Mouse (Mus musculus): ENCODE data around the gene Trpv6. TPM values are rescaled to one million over a fixed set of nuclear protein-coding genes. Genes with fewer than 3 reads are reported as not detected.
A peak's percentile ranks its signal among the peaks of the same experiment; 100 is the strongest.

Trpv6 gene
- total RNA-seq (2021) (not detected), polyA plus RNA-seq (2012; rRNA removed) (not detected in 2 replicates)
- long read RNA-seq: 0 reads

DNA sequence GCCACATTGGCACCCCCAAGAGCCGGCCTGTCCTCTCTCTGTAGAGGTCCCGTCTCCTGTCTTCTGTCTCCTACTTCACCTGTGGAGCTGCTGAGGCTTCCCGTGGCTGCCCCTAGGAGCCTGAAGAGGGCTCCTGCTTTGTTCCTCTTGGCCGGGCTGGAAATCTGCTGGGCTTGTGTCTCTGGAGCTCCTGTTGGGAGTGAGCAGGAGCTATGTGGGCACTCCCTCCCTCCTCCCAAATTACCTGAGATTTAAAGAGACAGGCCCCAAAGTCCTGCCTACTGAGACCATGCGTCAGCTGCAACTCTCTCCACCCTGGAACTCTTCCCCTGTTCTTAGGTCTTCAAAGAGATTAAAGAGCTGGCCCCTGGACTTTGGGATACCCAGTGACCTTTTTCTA is at the start of gene Trpv6:
Gene Trpv6 (minus strand): TSS at position 228 of the 400 bp plus-strand sequence.
- DNase-seq: no peak

DNA sequence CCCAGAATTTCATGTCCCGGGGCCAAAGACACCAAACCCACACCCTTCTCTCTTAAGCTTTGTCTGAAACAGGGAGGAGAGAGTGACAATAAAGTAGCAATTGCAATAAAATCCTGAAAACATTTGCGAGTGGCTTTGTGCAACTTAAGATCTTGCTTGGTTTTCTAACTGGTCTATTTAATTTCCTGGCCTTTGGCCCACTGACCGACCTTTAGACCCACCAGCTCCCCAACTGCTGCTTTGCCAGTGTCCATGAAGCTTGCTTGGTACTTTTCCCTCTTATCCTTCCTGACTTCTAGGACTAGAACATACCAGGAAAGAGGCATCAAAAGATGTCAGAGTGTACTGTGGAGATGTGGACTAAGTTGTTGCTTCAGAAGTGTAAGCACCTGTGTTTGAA is 49.4 kb upstream of the Trpv6 start:
- DNase-seq: no peak

DNA sequence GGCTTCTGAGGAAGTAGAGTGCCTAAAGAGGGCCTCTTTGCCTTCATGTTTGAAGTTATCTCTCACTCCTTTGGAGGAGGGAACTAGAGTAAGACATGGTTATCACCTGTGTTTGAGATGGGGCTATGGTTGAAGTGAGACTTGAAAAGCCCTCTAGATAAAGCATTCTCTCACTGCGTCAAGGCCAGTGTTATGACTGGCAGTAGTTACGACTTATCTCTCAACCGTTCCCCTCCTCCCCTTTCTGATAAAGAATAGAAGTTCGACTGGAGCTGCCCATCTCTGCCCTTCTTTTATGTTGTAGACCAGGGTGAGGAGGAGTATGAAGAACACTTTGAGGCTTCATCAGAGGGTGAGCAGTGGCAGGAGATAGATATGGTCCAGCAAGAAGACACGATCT is 48.7 kb upstream of the Trpv6 start:
- no peak for DNase-seq

DNA sequence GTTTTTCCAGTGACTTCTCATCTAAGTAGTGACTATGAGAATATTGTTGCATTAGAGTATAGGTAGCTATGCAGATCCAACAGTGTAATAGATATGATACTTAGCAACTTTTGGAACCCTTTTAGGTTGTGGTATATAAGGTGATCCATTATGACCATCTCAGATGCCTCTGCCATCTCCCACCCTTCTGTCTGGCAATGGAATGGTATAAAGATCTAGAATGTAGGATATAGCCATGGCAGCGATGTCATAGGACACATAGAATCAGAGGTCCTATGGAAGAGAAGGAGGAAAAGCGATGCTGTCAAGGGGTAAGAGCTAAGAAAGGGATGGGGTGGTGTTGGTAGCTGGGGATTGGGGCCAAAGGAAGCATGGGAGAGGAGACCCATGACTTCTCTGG is 47.9 kb upstream of the Trpv6 start, which contains the start of gene Llcfc1:
Gene Llcfc1 (plus strand): TSS at position 301 of the 400 bp plus-strand sequence.
- no peak for DNase-seq

DNA sequence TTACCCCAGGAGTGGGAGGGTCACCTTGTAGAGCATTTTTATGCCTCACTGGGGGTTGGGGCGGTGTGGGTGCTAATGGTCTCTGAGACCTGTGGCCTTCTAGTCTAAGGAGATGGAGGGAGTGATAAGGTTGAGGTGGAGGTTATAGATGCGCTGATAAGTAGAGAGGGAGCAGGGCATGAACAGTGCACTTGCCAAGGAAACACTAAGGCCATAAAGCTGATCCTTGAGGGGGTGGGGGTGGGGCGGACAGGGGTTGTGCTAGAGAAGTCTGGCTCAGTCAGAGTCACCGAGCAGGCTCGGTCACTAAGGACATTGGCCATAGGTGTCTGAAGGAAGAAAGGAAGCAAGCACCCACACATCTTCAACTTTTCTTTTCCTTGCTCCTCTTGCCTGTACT is 45.5 kb upstream of the Trpv6 start:
- DNase-seq: no peak

DNA sequence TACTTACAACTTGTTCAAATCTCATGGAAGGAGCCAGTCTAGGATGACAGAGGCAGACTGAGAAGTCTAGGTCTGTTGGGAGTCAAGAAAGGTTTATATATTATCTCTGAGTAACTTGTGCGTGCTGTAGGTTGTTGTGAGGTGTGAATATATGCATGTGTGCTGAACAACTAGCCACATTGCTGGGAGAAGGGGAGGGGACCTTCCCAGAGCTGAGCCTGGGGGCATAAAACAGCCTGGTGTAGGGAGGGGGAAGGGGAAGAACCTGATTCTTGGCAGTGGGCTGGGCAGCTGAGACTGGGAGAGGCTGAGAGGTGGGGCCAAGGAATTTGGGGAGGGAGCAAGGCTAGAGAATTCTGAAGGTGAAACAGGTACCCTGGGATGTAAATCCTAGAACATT is 44.5 kb upstream of the Trpv6 start, which contains the start of gene Trpv5:
Gene Trpv5 (minus strand): TSS at position 101 of the 400 bp plus-strand sequence.
- no peak for DNase-seq

DNA sequence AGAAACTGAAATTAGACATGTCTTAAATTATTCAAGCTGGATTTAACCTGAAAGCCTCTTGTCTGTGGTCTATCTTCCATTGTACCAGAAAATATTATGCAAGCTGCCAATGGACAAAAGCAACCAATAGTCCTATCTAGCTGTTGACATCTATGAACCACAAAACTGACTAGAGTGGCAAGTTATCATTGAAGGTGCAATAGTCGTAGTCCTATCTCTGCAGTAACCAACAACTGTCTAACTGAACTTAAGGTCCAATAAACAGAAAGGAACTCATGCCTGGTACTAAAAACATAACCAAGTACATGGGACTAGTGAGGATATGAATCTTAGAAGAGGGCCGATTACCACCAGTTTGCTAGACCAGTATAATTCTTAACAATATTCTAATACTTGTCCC is 40.3 kb upstream of the Trpv6 start:
- no peak for DNase-seq

DNA sequence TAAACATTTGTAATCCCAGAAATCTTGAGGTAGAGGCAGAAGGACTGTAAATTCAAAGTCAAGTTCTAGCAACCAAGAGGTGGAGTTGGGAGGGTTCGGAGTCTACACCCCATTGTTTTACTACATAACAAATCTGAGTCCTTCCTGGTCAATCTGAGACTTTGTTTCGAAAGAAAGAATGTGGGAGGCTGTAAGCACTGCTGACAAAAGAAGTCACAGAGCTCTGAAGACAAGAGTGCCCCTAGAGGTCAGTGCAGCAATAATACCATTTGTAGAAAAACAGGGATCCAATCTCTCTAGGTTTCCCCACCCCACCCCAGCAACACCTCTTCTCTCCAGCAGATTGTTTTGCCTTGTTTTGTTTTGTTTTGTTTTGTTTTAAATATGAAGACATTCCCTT is 26.1 kb upstream of the Trpv6 start:
- peak; percentile 2 for DNase-seq

DNA sequence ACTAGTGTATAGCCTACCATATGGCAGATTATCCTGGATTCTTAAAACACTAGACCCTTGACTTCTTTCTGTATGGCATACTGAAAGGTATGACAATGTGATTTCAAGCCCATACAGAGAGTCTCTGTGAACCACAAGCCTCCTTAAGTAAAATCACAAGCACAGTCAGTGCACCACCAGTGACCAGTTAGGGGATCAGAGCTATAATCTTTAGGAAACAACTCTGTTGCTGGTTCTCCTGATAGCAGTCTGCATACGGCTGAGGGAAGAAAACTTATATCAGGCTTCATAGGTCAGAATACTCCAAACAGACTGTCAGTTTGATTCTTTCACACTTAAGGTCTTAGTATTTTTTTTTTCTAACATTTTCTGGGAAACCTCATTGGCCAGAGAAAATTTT is 22.3 kb upstream of the Trpv6 start:
- DNase-seq: no peak

DNA sequence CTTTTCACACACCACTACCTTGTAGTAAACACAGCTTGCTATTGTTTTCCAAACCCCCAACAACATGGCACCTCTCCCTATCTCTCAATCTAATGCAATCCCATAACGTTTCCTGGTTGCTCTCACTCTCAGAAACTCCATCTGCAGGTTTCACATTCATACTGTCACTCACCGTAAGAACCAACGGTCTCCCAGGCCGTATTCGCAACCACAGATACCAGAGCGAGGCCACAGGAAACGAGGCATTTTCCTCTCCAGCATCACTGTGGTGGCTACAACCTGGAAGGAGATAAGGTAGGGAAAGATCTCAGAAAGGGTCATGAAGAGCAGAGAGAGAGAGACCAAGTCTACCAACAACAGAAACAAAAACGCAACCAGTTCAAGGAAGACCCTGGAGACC is 18.4 kb upstream of the Trpv6 start:
- no peak for DNase-seq

DNA sequence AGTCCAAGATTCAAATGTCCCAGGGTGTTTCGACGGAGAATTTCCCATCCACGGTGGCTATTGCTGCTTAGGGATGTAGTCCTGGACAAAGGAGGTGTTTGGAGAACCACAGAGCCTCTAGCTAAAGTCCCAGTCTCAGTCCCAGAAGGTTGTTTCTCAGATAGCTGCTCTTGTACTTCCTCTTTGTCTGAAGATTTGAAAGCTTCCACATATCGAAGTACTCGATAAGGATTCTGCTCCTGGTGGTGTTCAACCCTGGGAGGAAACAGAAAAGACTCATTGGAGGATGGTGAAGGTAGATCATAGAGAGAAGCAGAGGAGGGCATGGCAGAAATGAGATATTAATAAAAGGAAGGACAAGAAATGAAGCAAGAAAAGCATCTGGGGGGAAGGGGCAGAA is 17.0 kb upstream of the Trpv6 start:
- no peak for DNase-seq

DNA sequence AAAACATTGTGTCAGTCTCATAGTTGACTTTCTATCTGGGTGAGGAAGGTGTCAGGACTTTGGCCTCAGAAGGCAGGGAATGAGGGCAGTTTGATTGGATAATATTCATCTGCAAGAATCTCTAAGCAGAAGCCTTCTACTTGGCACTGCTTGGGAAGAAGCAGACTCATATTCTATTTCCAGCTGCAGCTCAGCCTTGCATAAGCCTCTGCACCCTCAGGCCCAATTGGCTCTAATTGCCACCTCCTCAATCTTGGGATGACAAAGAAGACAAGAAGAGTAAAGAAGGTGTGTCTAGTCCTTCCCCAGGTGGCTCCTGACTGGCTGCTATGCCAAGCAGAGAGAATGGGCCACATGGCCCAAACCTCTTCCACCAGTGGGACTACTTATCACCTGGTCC is 10.5 kb upstream of the Trpv6 start:
- DNase-seq: no peak

DNA sequence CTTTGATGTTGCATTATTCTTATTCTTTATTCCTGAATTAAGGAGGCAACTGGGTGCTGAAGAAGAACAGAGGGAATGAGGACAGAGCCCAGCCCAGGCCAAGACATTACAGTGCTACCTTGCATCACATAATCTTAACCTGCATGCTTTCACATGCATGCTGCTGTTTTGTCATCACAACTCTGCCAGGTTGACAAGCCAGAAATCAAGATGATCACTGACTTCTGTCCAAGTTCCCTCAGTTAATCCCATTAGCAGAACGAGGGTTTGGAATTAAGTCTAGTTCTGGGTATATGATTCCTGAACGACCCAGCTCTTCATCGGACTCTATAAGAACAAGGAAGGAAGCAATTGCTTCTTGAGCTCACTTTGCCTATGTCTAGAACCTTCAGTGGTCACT is 10.0 kb upstream of the Trpv6 start:
- DNase-seq: no peak

DNA sequence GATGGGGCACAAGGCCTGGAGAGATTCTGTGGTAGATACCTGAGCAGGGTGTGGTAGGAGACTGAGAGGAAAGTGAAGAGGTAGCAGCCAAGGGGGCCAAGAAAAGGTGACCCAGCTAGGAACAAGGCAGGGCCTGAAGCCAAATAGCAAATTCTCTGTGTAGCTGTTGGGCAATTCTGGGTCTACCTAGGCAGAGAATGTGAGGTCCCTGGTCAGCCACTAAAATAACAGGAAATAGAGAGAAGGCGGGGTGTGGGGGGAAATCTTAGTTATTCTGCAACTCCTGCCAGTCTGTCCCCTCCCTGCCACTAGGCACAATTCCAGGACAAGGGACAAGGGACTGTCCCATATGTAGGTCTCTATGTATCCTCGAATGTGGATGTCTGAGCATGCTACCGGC is 7.0 kb upstream of the Trpv6 start:
- DNase-seq: no peak

DNA sequence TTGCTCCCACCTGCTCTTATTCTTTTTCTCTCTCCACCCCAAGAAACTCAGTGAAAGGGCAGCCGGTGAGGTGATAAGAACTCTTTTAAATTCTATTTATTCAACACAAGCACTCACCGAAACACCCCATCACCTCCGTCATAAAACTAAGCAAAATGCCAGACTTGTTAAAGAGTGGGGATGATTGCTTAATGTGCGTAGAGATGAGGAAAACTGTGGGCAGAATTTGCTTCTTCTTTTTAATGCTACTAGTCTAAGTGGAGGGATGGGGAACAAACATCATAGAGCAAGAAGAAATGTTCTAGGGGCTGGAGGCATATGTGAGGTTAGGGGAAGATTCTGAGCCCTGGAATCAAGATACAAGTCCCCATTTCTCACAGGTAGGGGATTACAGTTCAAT is 6.6 kb upstream of the Trpv6 start:
- DNase-seq: no peak

DNA sequence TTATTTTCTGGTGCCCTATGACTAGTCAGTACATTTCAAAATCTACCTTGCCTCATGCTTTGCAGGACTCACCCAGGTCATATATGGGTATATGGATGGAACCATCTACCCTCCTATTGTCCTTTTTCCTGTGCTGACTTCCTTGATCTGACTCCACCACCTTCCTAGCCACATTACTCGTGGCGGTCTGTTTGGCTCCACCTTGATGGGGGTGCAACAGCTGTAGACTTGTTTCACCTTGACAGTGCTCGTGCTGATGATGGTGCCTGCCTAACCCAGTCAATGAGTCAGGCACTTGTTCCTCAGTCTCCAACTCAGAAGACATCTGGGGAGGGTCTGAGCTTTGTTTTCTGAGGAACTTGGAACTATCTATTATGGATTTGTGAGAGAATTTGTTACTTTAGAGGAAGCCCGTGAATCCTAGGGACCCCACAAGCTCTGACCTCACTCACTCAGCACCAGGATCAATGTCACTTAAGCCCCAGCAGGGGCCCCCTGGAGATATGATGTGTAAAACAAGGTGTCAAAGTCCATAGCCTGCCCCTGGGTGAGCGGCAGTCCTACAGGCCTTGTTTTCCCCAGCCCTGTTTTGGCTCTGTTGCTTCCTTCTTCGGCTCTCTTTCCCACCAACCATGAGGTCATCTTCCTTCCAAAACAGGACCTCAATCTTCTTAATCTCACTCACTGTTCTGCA is 5.1 kb upstream of the Trpv6 start:
- DNase-seq: no peak

DNA sequence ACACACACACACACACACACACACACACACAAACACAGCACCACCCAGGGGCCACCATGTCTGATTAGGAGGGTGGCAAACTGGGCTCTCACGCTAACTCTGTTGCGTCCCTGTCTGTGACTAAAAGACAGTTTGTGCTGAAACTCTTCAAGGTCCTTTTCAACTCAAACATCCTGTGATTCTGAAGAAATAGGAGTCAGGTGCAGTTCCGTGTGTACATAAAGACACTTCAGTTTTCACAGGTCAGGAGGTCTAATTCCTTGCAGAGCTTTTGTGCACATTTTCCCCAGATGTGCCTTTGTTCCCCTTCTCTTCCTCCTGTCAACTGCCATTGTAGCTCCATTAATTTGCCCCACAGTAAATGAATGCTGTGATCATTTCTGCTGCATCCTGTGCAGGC is 4.2 kb upstream of the Trpv6 start:
- no peak for DNase-seq

DNA sequence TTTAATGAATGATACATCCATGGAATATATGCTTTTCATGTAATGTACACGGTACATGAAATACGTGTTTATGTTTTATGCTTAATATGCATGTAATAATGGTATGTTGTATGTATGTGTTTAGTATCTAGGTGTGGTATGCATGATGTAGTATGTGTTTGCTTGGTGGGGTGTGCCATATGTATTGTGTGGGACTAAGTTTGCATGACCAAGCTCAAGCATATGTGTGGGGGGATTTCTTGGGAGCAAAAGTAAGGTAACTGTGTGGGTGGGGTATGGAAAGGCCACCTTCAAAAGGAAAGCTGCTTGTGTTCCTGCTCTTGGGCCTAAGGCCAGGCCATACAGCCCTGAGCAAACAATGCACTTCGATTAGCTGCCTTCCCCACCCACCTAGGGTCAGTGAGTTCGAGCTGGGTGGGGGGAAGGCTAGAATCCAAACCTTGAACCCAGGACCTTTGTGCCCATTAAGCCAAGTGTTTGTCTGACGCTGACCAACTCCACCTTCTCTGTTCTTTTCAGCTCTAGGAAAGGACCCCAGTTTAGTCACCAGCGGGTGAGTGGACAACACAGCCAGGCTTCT is 1.8 kb upstream of the Trpv6 start:
- no peak for DNase-seq

DNA sequence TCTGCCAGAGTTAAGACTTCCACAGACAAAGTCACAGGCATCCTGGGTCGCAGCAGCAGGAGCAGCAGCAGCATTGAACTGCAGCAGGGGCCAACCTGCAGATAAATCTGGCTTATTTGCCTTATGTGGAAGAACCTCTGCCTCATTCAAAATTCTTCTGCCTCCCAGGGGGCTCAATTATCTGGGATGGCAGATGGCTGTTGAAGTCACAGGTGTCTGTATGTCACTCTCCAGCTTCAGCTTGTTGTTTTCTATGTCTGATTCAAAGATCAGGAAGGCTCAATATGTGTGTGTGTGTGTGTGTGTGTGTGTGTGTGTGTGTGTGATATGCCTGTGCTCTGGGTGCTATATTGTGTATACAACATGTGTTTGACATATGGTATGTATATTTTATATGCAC is 1.2 kb upstream of the Trpv6 start:
- no peak for DNase-seq

DNA sequence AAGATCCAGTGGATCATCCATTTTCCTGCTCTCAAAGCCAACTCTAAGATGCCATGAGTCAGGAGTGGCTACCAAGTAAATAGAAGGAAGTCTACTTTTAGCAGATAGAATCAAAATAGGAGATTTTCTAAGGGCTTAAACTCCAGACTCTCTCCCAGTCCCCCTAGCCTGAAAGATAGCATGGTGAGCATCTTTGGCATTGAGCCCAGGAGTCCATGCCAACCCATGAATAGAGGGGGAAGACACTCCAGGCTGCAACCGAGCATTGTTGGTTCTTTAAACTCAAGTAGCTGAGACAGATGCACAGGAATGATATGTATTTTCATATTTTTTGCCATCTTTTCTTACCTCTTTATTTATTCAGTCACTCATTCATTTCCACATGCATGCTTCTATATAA is 994 bp downstream of the Trpv6 start:
- DNase-seq: no peak

DNA sequence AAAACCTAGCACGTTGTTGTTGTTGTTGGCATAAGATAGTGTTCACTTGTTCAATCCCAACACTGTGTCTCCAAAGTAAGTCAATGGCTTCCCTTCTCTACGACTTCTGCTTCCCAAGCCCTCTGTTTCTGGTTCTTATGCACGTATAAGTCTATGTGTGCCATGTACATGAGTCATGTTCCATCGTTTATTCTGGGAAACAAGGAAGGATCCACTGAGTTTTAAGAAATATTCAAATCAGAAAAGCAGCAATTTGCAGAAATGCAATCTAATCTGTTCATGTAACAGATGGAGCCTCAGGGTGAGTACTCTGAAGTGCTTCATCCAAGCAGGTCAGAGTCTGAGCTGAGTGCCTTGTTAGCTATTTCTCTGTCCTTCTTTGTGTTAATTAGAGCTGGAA is 4.7 kb downstream of the Trpv6 start:
- DNase-seq: no peak

DNA sequence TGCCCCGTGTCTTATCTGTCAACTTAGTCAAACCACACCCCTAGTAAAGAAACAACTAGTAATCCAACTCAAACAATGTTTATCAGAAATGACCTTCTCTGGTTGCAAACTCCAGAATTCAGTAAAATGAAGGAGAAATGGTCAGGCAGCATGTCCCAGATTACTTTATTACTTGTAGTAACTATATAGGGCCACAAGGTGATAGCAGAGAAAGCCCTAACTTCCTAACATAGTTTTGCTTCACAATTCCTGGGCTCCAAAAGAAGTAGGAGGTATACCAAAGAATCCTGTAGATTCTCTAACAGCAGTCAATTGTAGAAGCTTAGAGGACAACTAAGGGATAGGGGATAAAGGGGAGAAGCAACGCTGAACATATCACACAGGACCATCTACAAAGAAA is 5.4 kb downstream of the Trpv6 start:
- DNase-seq: no peak

DNA sequence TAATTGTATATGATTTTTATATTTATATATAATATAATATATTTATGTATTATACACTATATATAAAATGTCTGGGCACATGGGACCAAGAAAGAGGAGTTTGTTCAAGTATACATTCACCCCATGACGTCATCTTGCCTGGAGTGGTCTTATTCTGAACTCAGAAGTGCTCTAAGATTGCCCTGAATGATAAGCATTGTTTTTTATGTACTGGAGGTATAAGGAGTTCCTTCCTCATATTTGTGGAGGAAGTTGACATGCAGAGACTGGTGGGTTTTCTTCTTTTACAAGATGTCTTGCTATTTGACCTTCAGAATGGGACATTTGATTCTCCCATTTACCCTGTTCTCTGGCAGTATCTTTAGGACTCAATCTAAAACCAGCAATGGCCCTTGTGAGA is 8.0 kb downstream of the Trpv6 start:
- no peak for DNase-seq

DNA sequence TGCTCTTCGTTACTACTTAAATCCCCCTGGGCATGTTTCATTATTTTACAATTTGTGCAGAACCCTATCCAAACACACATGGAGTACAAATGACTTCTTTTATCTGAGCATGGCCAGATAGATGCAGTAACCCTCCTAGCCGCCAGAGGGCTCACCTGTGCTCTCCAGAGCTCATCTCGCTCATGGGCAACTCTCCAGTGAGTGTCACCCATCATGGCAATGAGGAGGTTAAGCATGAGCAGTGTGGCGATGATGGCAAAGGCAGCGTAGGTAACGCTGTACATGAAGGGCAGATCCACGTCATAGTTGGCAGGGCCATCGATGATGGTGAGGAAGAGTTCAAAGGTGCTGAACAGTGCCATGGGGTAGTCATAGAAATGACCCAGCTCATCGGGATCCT is 13.5 kb downstream of the Trpv6 start:
- no peak for DNase-seq

Measured in adrenal gland, adult 2 months (tissue).